ENCODE assay signal across 12 mouse cellular contexts in genomic region chr6:119419412-119419811, GRCm38 (mm10). TPM values are rescaled to one million over a fixed set of nuclear protein-coding genes. Genes with fewer than 3 reads are reported as not detected.
DNase-seq lines count a peak whose midpoint lies in the region; ATAC-seq lines count a peak whose summit lies in the region.
"Had no signal": no experiment of that assay in that cellular context is flagged by ENCODE, and none has a peak within 500 bp of the region (broad histone marks: within the 10 kb centered on the region; RNA-seq: fewer than 3 reads in every experiment).

No protein-coding gene starts in this region.

- no peak overlapping the region for H3K4me2 ChIP-seq in hindbrain, embryonic 11.5 days (replicated peaks; ENCODE audit: low read depth, low read length)
- no peak overlapping the region for H3K4me2 ChIP-seq in hindbrain, embryonic 16.5 days (ENCODE audit: low read length)
- no peak overlapping the region for H3K4me2 ChIP-seq in midbrain, embryonic 14.5 days (ENCODE audit: low read length)
- H3K4me2 ChIP-seq: embryonic facial prominence, embryonic 15.5 days had no signal

- H3K4me3 ChIP-seq in hindbrain, embryonic 11.5 days (ENCODE audit: low read depth, low read length): no peak overlapping the region
- no peak overlapping the region for H3K4me3 ChIP-seq in hindbrain, embryonic 16.5 days (ENCODE audit: low read length)
- no peak overlapping the region for H3K4me3 ChIP-seq in midbrain, embryonic 10.5 days
- no peak overlapping the region for H3K4me3 ChIP-seq in midbrain, embryonic 14.5 days (replicated peaks; ENCODE audit: low read depth, low read length)
- H3K4me3 ChIP-seq: embryonic facial prominence, embryonic 15.5 days had no signal

- ATAC-seq in hindbrain, embryonic 11.5 days (ENCODE audit: low FRiP score): peak; percentile 29; the same call in 1 of the 2 replicates
- no peak for ATAC-seq in hindbrain, embryonic 16.5 days
- ATAC-seq in midbrain, embryonic 14.5 days (ENCODE audit: low FRiP score, low TSS enrichment): no peak

- no peaks in the 10 kb centered on the region for H3K27me3 ChIP-seq in hindbrain, embryonic 11.5 days (ENCODE audit: control insufficient read depth, insufficient read depth, low read length)
- no peaks in the 10 kb centered on the region for H3K27me3 ChIP-seq in hindbrain, embryonic 16.5 days (replicated peaks; ENCODE audit: control insufficient read depth, insufficient read depth, low read length)
- H3K27me3 ChIP-seq in midbrain, embryonic 10.5 days (ENCODE audit: low read depth, poor library complexity, severe bottlenecking): peaks cover 35% of the 10 kb centered on the region
- H3K27me3 ChIP-seq in midbrain, embryonic 14.5 days (ENCODE audit: control insufficient read depth, insufficient read depth, low read length): peaks cover 6% of the 10 kb centered on the region; the same call in 1 of the 2 replicates
- H3K27me3 ChIP-seq: embryonic facial prominence, embryonic 15.5 days had no signal

- no peaks in the 10 kb centered on the region for H3K9me3 ChIP-seq in hindbrain, embryonic 11.5 days (ENCODE audit: control insufficient read depth, low read length)
- no peaks in the 10 kb centered on the region for H3K9me3 ChIP-seq in hindbrain, embryonic 16.5 days (ENCODE audit: control insufficient read depth, low read length)
- H3K9me3 ChIP-seq in midbrain, embryonic 10.5 days (replicated peaks): no peaks in the 10 kb centered on the region
- no peaks in the 10 kb centered on the region for H3K9me3 ChIP-seq in midbrain, embryonic 14.5 days (ENCODE audit: control insufficient read depth, low read length)
- H3K9me3 ChIP-seq: embryonic facial prominence, embryonic 15.5 days had no signal

- 19% methylated on average over 7 of the region's 7 CpGs for WGBS in hindbrain, embryonic 11.5 days
- 24% methylated on average over 7 of the region's 7 CpGs for WGBS in hindbrain, embryonic 16.5 days
- WGBS in midbrain, embryonic 10.5 days: 30% methylated on average over 7 of the region's 7 CpGs
- WGBS in midbrain, embryonic 14.5 days: 32% methylated on average over 7 of the region's 7 CpGs

- H3K36me3 ChIP-seq in hindbrain, embryonic 11.5 days (ENCODE audit: control insufficient read depth, insufficient read depth, low read length): no peaks in the 10 kb centered on the region
- H3K36me3 ChIP-seq in hindbrain, embryonic 16.5 days (ENCODE audit: control insufficient read depth, insufficient read depth, low read length): no peaks in the 10 kb centered on the region
- H3K36me3 ChIP-seq in midbrain, embryonic 10.5 days: no peaks in the 10 kb centered on the region
- no peaks in the 10 kb centered on the region for H3K36me3 ChIP-seq in midbrain, embryonic 14.5 days (ENCODE audit: control insufficient read depth, insufficient read depth, low read length)
- H3K36me3 ChIP-seq: embryonic facial prominence, embryonic 15.5 days had no signal

- DNase-seq in hindbrain, embryonic 11.5 days (ENCODE audit: low spot score): peak; percentile 41
- peak; percentile 22 for DNase-seq in midbrain, embryonic 10.5 days (ENCODE audit: low spot score)
- no peak for DNase-seq in midbrain, embryonic 14.5 days
- peak; percentile 31 for DNase-seq in embryo, embryonic 11 days
- no peak for DNase-seq in c-Kit-positive CD71-positive TER-119-positive erythroid progenitor cells, embryonic 14.5 days (ENCODE audit: low spot score)
- no peak for DNase-seq in layer of hippocampus, postnatal 25 days (ENCODE audit: extremely low spot score in 1 of 2, low spot score in 1 of 2)
- DNase-seq: cerebellum, adult 8-10 months; kidney, postnatal 4 days; left cerebral cortex, postnatal 4 days; right cerebral cortex, postnatal 25 days had no signal

- peaks cover 5% of the 10 kb centered on the region; the same call in 1 of the 2 replicates for H3K4me1 ChIP-seq in hindbrain, embryonic 11.5 days (replicated peaks; ENCODE audit: control insufficient read depth, insufficient read depth, low read length)
- peaks cover 4% of the 10 kb centered on the region for H3K4me1 ChIP-seq in hindbrain, embryonic 16.5 days (ENCODE audit: control insufficient read depth, insufficient read depth, low read depth, low read length)
- H3K4me1 ChIP-seq in midbrain, embryonic 10.5 days: peaks cover 31% of the 10 kb centered on the region
- no peaks in the 10 kb centered on the region for H3K4me1 ChIP-seq in midbrain, embryonic 14.5 days (ENCODE audit: control insufficient read depth, insufficient read depth, low read length)

- H3K27ac ChIP-seq in hindbrain, embryonic 11.5 days (ENCODE audit: low read depth, low read length): no peak overlapping the region
- H3K27ac ChIP-seq in hindbrain, embryonic 16.5 days (ENCODE audit: low read depth, low read length): no peak overlapping the region
- H3K27ac ChIP-seq in midbrain, embryonic 10.5 days (replicated peaks): peak overlapping the region; percentile 87
- no peak overlapping the region for H3K27ac ChIP-seq in midbrain, embryonic 14.5 days (replicated peaks; ENCODE audit: low read depth, low read length)

- H3K9ac ChIP-seq in hindbrain, embryonic 11.5 days (ENCODE audit: low read depth, low read length): no peak overlapping the region
- H3K9ac ChIP-seq in hindbrain, embryonic 16.5 days (ENCODE audit: low read depth, low read length): no peak overlapping the region
- H3K9ac ChIP-seq in midbrain, embryonic 14.5 days (replicated peaks; ENCODE audit: low read length): no peak overlapping the region
- H3K9ac ChIP-seq: embryonic facial prominence, embryonic 15.5 days had no signal

RNA-seq across cellular contexts. Expression of gene Adipor2, which starts 1.9 kb away (rescaled TPM):
- 19.3 and 34.5 TPM in 2 replicates for polyA plus RNA-seq in hindbrain, embryonic 11.5 days (2014; fragmentation: Nextera tagmentation; extraction: Ambion mirVana)
- 34.8 and 37.0 TPM in 2 replicates for polyA plus RNA-seq in hindbrain, embryonic 16.5 days (2015; fragmentation: Nextera tagmentation; extraction: Ambion mirVana)
- polyA plus RNA-seq in midbrain, embryonic 10.5 days (2016; fragmentation: Nextera tagmentation; extraction: Ambion mirVana): 36.9 and 37.1 TPM in 2 replicates
- 31.9 and 33.5 TPM in 2 replicates for polyA plus RNA-seq in midbrain, embryonic 14.5 days (2014; fragmentation: Nextera tagmentation; extraction: Ambion mirVana)
- 10 to 100 TPM; 31.3 to 40.9 TPM for total RNA-seq in layer of hippocampus, postnatal 25 days (2021)

Comparison
In these comparisons a context has a peak if more than half of its experiments do, and no peak if none do; other contexts are left out.
1. DNase-seq: peak in hindbrain, embryonic 11.5 days (single experiment), midbrain, embryonic 10.5 days (single experiment) and embryo, embryonic 11 days (single experiment); none in midbrain, embryonic 14.5 days (single experiment), c-Kit-positive CD71-positive TER-119-positive erythroid progenitor cells, embryonic 14.5 days (single experiment) and layer of hippocampus, postnatal 25 days (0 of 2).